Mouse (Mus musculus): ENCODE results near the gene Slco4a1. TPM values are rescaled to one million over a fixed set of nuclear protein-coding genes. Genes with fewer than 3 reads are reported as not detected.

The Slco4a1 gene
- polyA plus RNA-seq (2014; fragmentation: Illumina TruSeq; extraction: RNeasy Lipid Tissue Mini Kit (QIAGEN cat#74804); ENCODE audit: insufficient read depth, low read depth, low replicate concordance) = 0.85 TPM

GRCm38 (mm10) chr2:180455723-180456698 is at the start of gene Slco4a1:
Slco4a1 (plus strand) TSS chr2:180456245.

GRCm38 (mm10) chr2:180499741-180500140 is 43.7 kb downstream of the Slco4a1 start, which contains the start of gene Ntsr1:
Ntsr1 (plus strand) TSS chr2:180499976.

Other genes with a start within 250 kb of the Slco4a1 start
- gene Lama5, start 230.4 kb upstream of the Slco4a1 start, polyA plus RNA-seq (2014; fragmentation: Illumina TruSeq; extraction: RNeasy Lipid Tissue Mini Kit (QIAGEN cat#74804); ENCODE audit: insufficient read depth, low read depth, low replicate concordance) = 51.5 TPM
- gene Rps21, start 198.9 kb upstream of the Slco4a1 start, polyA plus RNA-seq (2014; fragmentation: Illumina TruSeq; extraction: RNeasy Lipid Tissue Mini Kit (QIAGEN cat#74804); ENCODE audit: insufficient read depth, low read depth, low replicate concordance) = 2,570 TPM
- 10.9 TPM for gene Cables2, start 182.7 kb upstream of the Slco4a1 start, polyA plus RNA-seq (2014; fragmentation: Illumina TruSeq; extraction: RNeasy Lipid Tissue Mini Kit (QIAGEN cat#74804); ENCODE audit: insufficient read depth, low read depth, low replicate concordance)
- gene Rbbp8nl, start 166.4 kb upstream of the Slco4a1 start, polyA plus RNA-seq (2014; fragmentation: Illumina TruSeq; extraction: RNeasy Lipid Tissue Mini Kit (QIAGEN cat#74804); ENCODE audit: insufficient read depth, low read depth, low replicate concordance) = 0.29 TPM
- 3.8 TPM for gene Gata5, start 121.5 kb upstream of the Slco4a1 start, polyA plus RNA-seq (2014; fragmentation: Illumina TruSeq; extraction: RNeasy Lipid Tissue Mini Kit (QIAGEN cat#74804); ENCODE audit: insufficient read depth, low read depth, low replicate concordance)
- not detected for gene Ntsr1, start 43.7 kb downstream of the Slco4a1 start, polyA plus RNA-seq (2014; fragmentation: Illumina TruSeq; extraction: RNeasy Lipid Tissue Mini Kit (QIAGEN cat#74804); ENCODE audit: insufficient read depth, low read depth, low replicate concordance)
- gene Mrgbp, start 125.1 kb downstream of the Slco4a1 start, polyA plus RNA-seq (2014; fragmentation: Illumina TruSeq; extraction: RNeasy Lipid Tissue Mini Kit (QIAGEN cat#74804); ENCODE audit: insufficient read depth, low read depth, low replicate concordance) = 13.8 TPM
- gene Ogfr, start 133.0 kb downstream of the Slco4a1 start, polyA plus RNA-seq (2014; fragmentation: Illumina TruSeq; extraction: RNeasy Lipid Tissue Mini Kit (QIAGEN cat#74804); ENCODE audit: insufficient read depth, low read depth, low replicate concordance) = 37.8 TPM
- 1.1 TPM for gene Col9a3, start 141.5 kb downstream of the Slco4a1 start, polyA plus RNA-seq (2014; fragmentation: Illumina TruSeq; extraction: RNeasy Lipid Tissue Mini Kit (QIAGEN cat#74804); ENCODE audit: insufficient read depth, low read depth, low replicate concordance)
- not detected for gene Tcfl5, start 186.5 kb downstream of the Slco4a1 start, polyA plus RNA-seq (2014; fragmentation: Illumina TruSeq; extraction: RNeasy Lipid Tissue Mini Kit (QIAGEN cat#74804); ENCODE audit: insufficient read depth, low read depth, low replicate concordance)